Mouse (Mus musculus) mouse trophoblast stem cell (cell line): ENCODE measurements around the gene Nfkb1.

ENCODE experiments used
- in situ Hi-C, 2 experiments: fragments of 300-500 bp; cut with MseI, MboI; formaldehyde crosslinking; loops; 2 replicates in 1 of 2; 3 replicates in 1 of 2; pipeline ENCODE4 v1.15.1; 2025

The Nfkb1 gene

DNA sequence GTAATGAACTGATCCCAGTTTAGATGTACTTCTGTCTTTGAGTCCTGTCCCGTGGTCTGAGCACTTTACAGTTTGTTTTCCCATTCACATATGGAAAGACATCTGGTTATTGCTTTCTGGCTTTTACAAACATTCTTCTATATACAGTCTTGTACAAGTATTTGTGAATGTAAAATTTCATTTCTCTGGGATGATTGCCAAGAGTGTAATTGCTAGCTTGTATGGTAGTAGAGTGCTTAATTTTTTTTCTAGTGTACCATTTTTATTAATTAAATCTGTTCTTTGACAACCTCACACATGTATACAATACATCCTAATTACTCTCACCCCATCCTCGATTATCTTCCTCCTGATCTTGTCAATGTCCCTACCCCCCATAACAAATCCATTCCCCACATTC, 12.0 kb upstream of the Nfkb1 start:
- in situ Hi-C loops: loop anchor here in 1 of 2 experiments (25.0 kb wide), 1 partner anchor 416 kb away; the partner anchor contains the start of gene Bdh2

DNA sequence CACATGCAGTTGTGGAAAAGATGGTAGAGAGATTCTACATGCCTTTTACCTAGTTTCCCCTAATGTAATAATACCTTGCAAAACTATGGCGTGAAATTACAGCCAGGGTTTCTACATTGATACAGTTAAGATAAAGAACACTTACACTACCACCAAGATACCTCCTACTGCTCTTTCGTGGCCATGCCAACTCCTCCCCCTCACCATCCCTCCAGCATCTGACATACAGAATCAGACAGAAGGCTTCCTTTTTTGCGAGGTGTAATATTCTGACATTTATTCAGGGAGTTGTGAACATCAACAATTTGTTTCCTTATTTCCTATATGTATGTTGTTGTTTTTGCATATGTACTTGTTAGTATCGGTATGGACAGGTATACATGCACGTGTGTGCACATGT, 11.3 kb upstream of the Nfkb1 start:
- in situ Hi-C loops: loop anchor here in 1 of 2 experiments (25.0 kb wide), 1 partner anchor 415 kb away; the partner anchor contains the start of gene Bdh2

DNA sequence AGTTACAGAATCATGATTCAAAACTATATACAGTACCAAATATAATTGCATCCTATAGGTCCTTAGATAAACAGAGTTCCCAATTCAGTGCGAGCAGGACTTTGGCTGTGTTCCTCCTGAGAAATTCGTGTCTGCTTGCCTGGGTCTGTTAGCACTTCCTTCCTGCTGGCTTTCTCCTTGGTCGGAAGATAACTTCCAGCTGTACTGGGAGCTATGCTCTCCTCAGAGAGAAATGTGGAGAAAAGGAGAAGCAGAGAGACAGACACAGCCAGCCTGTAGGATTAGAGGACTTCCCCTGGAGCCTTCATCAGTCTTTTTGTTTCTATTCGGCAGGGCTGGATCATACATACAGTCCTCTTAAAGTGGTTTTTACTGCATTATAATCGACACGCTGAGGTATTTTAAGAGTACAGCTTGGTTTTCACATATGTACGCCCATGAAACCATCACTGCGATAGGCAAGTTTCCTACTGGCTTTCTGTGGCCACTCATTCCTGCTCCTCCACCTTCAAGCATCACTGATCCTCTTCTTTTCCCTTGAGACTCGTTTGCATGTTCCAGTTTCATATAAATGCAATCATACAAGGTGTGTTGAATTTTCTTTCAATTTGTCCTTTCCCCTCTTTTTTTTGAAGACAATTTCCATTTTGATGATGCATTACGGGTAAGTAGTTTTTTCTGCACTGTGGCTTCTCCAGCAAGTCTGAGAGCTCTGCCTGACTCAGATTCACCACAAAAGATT, 8.3 kb upstream of the Nfkb1 start:
- in situ Hi-C loops: loop anchor here in 1 of 2 experiments (25.0 kb wide), 1 partner anchor 412 kb away; the partner anchor contains the start of gene Bdh2

DNA sequence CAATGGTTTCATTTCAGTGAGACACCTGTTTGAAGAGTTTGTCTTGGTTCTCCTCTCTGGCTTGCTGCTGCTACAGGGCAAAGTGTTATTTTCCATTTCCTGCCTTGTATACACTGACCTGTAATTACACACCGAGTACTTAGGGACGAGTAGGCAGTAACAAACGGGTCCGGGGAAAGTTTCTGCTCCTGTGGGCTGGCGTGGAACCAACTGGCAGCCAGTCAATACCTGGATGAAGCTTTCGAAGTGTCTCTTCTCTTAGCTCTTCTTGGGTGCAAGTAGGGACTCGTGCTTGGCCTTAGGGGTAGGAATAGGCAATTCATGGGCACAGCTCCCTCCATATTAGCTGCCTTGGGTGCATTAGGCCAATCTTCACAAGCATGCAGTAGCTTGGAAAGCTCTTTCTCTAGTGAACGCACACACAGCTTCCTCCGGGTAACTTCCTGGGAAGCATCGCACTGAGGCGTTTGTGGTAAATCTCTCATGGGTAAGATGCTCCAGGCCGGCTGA, 7.2 kb upstream of the Nfkb1 start:
- in situ Hi-C loops: no loop called here

DNA sequence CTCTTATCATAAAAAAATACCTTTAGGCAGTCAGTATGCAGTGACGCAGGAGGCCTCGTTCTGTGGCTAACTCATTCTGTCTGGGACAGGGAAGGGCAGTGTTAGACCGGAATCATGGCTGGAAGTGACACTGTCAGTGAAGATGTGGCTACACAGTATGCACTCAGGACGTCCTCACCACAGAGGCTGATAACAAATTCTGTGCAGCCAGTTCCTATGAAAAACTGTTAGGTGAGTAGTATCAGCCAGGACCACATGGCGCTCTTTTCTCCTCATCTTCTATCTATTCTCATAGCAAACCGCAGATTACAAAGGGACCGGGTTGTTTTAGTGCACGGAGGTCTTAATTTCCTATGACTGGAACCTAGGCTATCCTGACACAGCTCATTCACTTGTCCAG, 4.9 kb upstream of the Nfkb1 start:
- in situ Hi-C loops: no loop called here

DNA sequence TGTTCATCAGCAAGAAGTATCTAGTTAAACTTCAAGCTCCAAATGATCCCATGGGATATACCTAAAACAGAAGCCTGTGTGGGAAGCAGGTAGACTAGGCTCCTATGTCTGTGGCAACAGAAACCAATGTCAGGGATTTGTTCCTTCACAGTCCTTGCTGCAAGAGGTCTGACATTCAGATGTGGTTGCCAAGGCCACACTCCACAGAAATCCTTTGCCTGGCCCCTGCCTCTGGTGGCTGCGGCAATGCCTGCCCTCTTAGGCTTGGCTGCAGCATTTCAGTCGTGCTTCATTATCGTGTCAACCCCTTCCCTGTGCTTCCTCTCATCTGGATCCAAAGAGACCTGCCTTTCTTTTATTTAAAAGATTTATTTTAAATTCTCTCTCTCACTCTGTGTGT, 1.7 kb upstream of the Nfkb1 start:
- in situ Hi-C loops: no loop called here

DNA sequence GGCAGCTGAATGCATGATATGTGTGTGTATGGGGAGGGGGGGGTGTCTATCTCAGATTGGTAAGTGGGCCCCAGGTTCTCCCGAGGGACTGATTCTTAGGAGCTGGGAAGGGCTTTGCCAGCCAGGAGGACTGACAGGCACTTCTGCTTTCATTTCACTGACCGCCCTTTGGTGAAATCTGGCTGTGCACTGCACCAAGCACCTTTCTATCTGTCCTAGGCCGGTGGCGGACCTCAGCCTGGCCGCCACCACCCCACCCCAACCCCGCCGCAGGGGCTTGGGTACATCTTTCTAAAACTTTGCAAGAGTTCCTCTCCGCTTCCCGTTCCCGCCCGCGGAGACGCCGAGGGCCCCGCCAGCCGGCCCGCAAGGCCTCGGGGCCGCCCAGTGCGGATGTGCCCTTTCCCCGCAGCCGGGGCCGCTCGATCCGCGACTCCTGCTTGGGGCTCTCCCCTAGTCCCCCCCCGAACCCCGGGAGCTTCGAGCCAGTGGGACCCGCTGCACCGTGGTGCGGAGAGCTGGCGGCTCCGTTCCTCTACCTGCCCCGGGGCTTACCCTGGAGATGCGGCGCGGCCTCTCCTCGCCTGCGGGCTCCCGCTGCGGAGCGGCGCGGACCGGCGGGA, 668 bp downstream of the Nfkb1 start:
- in situ Hi-C loops: no loop called here

DNA sequence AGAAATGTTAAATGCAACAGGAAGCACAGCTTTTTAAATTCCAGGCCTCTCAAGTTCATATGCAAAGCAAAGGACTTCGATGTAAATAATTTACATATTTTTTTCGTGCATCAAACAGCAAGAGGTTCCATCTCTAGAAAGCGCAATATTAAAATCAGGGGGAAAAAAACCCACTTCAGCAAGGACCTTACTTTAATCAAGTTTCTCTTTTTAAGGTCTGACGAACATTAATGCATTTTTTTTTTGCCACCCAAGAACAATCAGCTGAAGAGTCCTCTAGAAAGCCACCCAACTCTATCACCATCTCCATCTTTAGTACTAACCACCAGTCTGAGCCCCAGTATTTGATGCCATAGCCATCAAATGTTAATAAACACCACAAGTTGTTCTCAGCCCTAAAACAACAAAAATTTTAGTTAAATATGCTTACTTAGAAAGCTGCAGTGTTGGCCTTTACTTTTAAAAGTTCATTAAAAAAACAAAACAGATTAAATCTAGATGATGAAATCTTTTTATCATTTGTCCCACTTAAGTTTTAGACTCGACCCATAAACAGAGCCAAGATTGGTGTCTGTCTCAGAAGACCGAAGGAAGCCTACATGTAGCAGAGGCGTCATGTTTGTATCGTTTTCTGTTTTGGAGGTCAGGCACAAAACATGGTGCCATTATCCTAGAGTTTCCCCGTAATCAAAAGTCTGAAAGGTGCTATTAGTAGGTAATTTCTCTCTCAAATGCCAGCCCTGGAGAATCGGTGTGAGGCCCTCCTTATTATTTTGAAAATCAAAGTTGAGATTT, 1.4 kb downstream of the Nfkb1 start:
- in situ Hi-C loops: no loop called here

DNA sequence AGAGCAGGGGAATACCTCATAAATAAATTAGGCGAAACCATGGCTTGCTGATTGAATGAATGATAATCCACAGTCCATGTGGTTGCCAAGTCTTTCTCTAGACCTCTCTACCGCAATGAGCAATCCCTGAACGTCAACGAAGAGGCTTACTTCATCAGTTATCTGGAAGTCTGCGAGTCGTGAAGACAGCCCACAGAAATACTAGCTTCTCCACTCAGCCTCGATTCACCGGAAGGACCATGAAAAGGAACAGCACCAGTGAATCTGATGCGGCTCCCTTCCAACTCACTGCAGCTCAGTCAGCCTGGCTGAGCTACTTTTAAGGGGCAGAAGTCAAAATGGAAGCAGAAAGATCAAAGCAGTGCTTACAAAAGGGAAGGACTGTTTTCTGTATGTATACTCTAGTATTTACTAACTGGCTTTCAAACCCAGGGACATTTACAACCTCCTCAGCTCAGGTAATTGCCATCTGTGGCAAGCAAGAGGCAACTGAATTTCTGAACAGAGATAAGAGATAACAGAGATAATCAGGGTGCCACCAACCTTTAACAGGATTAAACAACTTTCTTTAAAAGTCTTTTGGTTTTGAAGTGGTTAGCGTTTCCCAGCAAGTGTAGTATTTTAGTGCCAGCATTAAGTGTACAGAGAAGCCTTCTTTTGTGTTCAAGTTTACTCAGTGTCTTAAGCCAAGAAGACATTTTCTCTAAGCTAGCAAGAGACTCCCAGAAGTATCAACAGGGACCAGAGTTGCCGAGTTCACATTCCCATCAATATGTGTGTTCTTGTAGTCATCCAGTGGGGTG, 2.2 kb downstream of the Nfkb1 start:
- in situ Hi-C loops: no loop called here

DNA sequence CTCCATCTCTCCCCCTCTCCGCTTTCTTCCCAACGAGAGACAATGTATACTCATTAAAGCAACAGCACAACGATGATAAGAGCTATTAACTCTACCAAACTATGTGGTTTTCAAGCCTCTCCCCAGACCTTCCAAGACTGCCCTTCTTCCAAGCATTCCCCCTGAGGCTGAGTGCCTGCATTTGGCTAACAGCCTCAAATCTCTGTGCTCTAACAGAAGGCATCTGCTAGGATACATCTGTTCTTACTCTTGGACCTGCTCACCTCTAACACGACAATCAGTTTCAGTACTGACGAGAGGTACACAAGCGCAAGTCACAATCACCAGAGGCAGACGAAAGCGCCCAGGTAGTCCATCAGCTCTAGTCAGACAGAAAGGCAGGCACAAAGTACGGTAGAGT, 3.4 kb downstream of the Nfkb1 start:
- in situ Hi-C loops: no loop called here

DNA sequence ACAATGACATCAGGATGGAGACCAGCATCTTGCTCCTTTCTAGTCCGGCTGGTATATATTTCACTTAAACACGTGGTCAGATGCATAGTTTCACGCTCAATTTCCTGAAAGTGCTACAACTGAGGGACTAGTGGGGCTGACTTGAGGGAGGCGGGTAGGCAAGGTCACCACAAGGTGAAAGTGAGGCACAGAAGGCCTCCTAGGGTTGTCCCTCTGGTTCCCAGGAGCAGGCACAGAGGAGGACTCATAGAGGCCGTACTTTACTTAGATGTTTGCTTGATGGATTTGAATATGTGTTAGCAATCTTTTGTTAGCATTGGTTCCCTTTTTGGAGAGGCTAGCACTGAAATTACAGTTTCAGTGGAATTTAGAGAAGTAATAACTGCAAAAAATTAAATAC, 4.9 kb downstream of the Nfkb1 start:
- in situ Hi-C loops: no loop called here

DNA sequence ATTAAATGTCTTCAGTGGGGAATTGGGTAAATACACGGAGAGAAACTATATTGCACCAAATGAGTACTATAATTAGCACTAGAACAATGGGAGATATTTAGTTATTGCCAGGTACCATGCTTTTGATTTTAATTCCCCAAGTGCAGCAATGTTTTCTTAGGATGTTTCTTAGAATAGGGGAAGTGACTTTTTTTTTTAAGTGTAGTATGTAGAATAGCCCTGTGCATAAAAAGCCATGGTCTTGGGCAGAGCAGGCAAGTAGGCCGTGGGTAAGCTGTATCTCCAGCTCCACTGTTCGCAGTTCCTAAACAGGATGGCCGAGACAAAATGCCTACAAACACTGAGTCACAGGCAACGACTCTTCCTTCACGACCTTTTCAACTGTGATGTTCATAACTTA, 8.1 kb downstream of the Nfkb1 start:
- in situ Hi-C loops: no loop called here

DNA sequence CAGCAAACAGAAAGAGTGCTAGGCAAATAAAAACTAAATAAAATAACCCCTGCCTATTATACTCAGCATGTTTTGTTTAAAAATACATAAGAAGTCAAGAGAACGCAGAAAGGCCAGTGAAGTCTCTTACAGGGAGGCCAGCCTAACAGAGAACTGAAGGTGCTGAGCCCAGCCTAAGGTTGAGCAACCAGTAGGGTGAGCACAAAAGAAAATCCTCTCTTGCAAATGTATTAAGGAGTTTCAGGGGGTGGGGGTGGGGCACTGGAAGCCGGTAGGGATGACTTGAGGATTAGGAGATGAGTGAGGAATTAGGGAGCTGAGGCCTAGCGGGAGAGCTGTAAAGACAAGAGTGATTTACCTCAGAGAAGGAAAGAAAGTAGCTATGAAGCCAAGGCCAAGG, 9.1 kb downstream of the Nfkb1 start:
- in situ Hi-C loops: no loop called here

DNA sequence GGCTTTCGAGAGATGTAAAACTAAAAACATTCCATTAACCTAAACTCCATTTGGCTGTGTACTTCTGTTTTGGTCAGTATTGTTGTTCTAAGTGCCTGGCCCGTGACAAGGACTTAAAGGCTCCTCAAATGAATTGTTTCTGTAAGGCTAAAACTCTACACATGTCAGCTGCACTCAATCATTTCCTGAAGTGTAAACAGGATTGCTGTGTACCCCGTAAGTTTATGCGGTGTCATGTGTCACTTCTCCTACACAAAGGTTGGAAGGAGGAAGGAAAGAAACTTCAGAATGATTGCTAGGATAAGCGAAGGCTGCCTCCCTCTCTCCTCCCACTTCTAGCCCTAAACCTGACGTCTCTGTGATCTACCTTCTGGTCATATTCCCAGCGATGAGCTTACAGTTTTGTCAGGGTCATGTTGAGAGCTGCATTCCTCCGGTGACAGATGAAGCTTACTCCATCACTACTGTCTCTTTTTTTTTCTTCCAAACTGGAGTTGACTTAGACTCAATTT, 10.0 kb downstream of the Nfkb1 start:
- in situ Hi-C loops: no loop called here

DNA sequence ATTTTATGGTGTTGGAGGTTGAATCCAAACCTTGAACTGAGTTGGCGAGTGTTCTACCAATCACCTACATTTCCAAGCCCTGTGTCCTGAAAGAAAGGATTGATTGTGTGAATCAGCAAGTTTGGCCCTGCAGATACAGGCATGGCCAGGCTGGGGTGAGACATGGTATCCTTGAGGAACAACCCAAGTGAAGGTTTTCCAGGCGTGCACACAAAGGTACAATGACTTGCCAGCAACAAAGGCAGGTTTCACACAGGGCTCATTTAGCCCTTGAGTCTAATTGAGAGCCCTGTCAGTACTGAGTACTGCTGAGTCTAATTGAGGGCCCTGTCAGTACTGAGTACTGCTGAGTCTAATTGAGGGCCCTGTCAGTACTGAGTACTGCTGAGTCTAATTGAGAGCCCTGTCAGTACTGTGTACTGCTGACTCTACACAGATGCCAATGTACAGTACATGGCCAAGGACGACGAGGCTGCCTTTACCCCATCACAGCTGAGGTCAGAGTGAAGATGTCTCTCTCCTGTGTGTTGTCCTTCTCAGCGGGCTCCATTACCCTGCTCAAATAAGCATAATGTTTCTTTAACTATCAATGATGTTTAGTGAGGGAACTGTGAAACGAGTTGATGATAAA, 11.0 kb downstream of the Nfkb1 start:
- in situ Hi-C loops: no loop called here

DNA sequence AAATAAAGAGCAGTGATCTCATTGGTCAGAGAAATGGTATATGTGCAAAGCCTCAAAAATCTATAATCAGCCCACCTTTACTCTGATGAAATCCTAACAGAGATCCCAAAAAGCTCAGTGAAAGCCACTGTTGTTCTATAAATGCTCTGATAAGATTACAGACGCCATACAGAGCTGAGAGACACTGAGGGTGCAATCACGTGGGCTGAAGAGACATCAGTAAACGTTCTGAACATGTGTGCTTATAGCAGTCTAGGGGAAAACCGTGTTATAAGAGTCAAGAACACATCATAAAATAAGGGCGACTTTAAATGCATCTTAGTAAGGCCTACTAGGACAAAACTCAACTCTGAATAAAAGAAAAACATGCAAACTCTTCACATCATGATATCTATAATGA, 14.3 kb downstream of the Nfkb1 start:
- in situ Hi-C loops: no loop called here

DNA sequence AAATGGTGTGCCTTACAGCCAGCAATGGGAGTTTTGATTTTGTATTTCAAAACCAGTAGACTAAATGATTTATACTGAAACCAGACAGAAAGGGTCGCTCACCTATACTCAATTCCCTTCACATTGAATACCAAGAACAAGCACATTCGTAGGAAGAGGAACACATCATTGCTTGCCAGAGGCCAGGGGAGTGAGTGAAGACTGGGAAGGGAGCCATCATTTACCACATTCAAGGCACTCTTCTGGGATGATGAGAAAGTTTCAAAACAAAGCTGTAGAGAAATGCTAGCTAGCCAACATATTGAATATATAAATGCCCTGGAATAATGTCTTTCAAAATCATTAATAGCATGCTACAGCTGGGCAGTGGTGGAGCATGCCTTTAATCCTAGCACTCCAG, 15.0 kb downstream of the Nfkb1 start:
- in situ Hi-C loops: no loop called here

DNA sequence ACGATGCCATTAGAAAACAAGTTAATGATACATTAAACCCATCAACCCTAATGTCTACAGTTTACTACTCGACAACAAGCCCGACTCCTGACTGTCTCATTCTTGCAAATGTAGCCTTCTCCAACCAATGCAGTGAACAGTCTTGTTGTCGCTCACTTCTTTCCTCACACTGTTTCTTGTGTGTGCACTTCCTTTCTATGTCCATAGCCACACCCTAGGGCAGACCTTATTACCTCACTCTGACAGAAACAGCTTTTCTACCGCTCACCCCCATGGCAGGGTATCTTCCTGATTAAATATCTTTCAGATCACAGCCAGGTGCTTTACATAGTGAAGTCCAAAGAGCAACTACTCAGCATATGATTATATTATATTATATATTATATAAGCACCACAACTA, 15.9 kb downstream of the Nfkb1 start:
- in situ Hi-C loops: no loop called here

DNA sequence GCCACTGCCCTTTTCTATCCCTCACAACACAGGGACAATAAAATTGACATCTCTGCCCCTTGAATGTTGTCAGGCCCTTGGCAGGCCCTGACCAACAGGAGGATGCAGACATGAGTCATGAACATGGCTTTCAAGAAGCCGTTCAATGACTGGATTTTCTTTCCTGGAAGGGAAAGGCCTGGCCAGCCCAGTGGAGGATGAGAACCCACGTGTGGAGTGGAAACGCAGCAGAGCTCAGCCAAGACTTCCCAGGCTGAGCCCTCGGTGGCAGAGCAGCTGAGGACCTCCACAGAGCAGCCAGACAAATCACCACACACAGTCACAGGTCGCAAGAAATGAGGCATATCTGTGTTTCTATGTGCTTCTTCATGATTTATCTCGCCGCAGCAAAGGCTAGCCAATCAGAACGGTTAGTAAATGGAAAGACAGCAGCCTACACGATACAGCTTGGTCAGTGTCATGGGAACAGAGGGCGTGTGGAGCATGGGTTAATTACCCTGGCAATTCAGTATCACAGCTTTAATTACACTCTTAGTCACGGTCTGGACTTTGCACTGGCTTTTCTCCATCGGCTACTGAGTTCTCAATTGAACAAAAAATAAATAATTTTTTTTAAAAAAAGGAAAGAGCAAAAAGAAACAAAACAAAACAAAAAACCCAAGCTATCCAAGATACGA, 16.5 kb downstream of the Nfkb1 start:
- in situ Hi-C loops: no loop called here

DNA sequence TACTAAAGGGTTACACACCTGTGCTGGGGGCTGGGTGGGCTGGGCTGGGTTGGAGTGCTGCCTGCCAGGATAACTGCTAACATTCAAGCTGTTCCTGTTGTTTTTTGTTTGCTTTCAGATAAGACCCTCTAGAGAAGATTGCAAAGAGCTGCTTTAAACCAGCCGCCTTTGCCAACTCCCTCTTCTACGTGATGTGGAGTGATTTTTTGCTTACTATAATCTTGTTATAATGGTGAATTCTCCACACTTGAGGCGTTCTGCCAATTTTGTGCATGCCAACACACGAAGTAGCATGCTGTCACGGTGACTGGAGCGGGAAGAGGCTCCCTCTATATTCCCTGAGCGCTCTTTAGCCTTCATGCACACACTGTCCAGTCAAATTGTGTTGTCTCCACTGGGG, 17.7 kb downstream of the Nfkb1 start:
- in situ Hi-C loops: no loop called here
